Mouse (Mus musculus): ENCODE data around the gene Kcnk15. TPM values are rescaled to one million over a fixed set of nuclear protein-coding genes. Genes with fewer than 3 reads are reported as not detected.

Kcnk15 gene
- polyA plus RNA-seq, 1 experiment from 2014 or later, result not detected

Other genes with a start within 250 kb of the Kcnk15 start
- 48.9 and 50.1 TPM in 2 replicates for gene Serinc3, start 208.5 kb upstream of the Kcnk15 start, polyA plus RNA-seq (2015; fragmentation: Nextera tagmentation; extraction: Ambion mirVana)
- 180 and 187 TPM in 2 replicates for gene Pkig, start 195.3 kb upstream of the Kcnk15 start, polyA plus RNA-seq (2015; fragmentation: Nextera tagmentation; extraction: Ambion mirVana)
- gene Ada, start 103.4 kb upstream of the Kcnk15 start, polyA plus RNA-seq (2015; fragmentation: Nextera tagmentation; extraction: Ambion mirVana), result 11.7 and 13.3 TPM in 2 replicates
- gene Ccn5, start 32.8 kb upstream of the Kcnk15 start, polyA plus RNA-seq (2015; fragmentation: Nextera tagmentation; extraction: Ambion mirVana), result 0.23 and 0.39 TPM in 2 replicates
- 0.37 and 0.79 TPM in 2 replicates for gene Rims4, start 65.0 kb downstream of the Kcnk15 start, polyA plus RNA-seq (2015; fragmentation: Nextera tagmentation; extraction: Ambion mirVana)
- gene Ywhab, start 141.3 kb downstream of the Kcnk15 start, polyA plus RNA-seq (2015; fragmentation: Nextera tagmentation; extraction: Ambion mirVana), result 297 and 300 TPM in 2 replicates
- gene Pabpc1l, start 171.8 kb downstream of the Kcnk15 start, polyA plus RNA-seq (2015; fragmentation: Nextera tagmentation; extraction: Ambion mirVana), result 1.7 and 1.8 TPM in 2 replicates
- 22.8 and 25.2 TPM in 2 replicates for gene Stk4, start 216.7 kb downstream of the Kcnk15 start, polyA plus RNA-seq (2015; fragmentation: Nextera tagmentation; extraction: Ambion mirVana)
- gene Tomm34, start 217.5 kb downstream of the Kcnk15 start, polyA plus RNA-seq (2015; fragmentation: Nextera tagmentation; extraction: Ambion mirVana), result 66.5 and 70.0 TPM in 2 replicates